Mouse (Mus musculus): Measurements from ENCODE around the gene Rhof. TPM values are rescaled to one million over a fixed set of nuclear protein-coding genes. Genes with fewer than 3 reads are reported as not detected.

Rhof gene
- polyA plus RNA-seq, 1 experiment, result 70.7 TPM

- TF ChIP-seq POLR2A (IDR thresholded peaks at IDR 0.05; ENCODE audit: low read depth, low read length) (no peak), CTCF (IDR thresholded peaks at IDR 0.05; ENCODE audit: extremely low read depth, insufficient read depth, insufficient read length, insufficient replicate concordance) (no peak)
- Histone ChIP-seq H3K36me3 (ENCODE audit: control insufficient read depth, insufficient read depth, low read length) (no peaks in the 10 kb centered on the region), H3K27ac (ENCODE audit: insufficient read depth, low read length) (no peak overlapping the region), H3K4me3 (ENCODE audit: extremely low read depth, insufficient read depth, insufficient read length) (no peak overlapping the region), H3K4me1 (ENCODE audit: control insufficient read depth, insufficient read depth, insufficient read length) (no peaks in the 10 kb centered on the region), H3K27me3 (ENCODE audit: control insufficient read depth, insufficient read depth, low read length) (no peaks in the 10 kb centered on the region)
- no peak for DNase-seq (ENCODE audit: low read depth in 1 of 2, low spot score in 2 of 2)
- WGBS, result 93% methylated on average over 2 of the region's 2 CpGs
Measured at GRCm38 (mm10) chr5:123086501-123086900, 46.0 kb downstream of the Rhof start.

DNA sequence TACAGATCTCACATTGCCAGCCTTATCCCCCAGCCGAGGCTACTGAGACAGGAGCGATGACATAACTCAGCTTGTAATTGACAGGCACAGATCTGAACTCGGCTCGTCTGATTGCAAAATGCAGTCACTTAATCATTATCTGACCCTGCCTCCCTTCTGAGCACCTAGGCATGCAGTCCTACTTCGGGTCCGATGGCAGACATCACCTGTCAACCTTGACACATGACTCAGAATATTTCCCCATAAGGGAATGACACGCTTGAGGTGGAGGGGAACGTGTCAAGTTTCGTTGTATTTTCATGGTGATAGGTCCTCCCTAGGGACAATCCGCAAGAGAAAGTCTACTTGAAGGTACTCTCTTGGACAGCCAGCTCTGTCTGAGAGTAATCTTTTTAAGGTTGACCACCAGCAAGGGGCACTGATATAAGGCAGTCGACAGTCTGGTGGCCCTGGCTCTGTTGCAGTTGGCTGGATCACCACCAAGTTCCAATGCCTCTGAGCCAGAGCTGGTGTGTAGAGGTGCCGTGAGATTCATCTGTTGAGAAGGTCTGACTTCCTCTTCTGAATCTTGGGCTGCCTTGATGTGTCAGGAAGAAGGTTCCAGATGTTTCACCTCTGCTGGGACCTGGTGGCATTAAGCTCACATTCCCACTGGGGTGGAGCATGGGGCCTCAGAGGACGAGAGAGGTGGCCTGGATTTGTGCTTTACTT lies 49.0 kb downstream of the Rhof start:
- Histone ChIP-seq H3K4me1 (ENCODE audit: control insufficient read depth, insufficient read depth, insufficient read length) (no peaks in the 10 kb centered on the region), H3K36me3 (ENCODE audit: control insufficient read depth, insufficient read depth, low read length) (no peaks in the 10 kb centered on the region), H3K27me3 (ENCODE audit: control insufficient read depth, insufficient read depth, low read length) (no peaks in the 10 kb centered on the region), H3K27ac (ENCODE audit: insufficient read depth, low read length) (no peak overlapping the region), H3K4me3 (ENCODE audit: extremely low read depth, insufficient read depth, insufficient read length) (no peak overlapping the region)
- TF ChIP-seq POLR2A (IDR thresholded peaks at IDR 0.05; ENCODE audit: low read depth, low read length) (no peak), CTCF (IDR thresholded peaks at IDR 0.05; ENCODE audit: extremely low read depth, insufficient read depth, insufficient read length, insufficient replicate concordance) (no peak)
- WGBS, result 62% methylated on average over 13 of the region's 13 CpGs
- no peak for DNase-seq (ENCODE audit: low read depth in 1 of 2, low spot score in 2 of 2)

DNA sequence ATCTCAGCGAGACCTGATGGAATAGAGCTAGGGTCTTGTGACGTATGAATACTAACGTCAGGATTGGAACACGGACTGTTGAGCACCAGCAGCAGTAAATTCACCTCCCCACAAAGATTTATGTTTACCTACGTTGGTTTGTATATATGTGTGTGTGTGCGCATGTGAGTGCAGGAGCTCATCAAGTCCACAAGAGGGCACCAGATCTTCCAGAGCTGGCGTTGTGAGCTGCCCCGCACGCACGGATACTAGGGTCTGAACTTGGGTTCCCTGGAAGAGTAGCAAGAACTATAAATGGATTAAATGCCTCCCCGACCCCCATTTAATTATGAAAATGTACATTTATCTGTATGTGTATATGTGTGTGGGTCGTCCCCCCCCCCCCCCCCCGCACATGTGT lies 52.0 kb downstream of the Rhof start:
- H3K4me1 ChIP-seq (ENCODE audit: control insufficient read depth, insufficient read depth, insufficient read length), result peaks cover 10% of the 10 kb centered on the region; the same call in 1 of the 2 replicates
- H3K27ac ChIP-seq (ENCODE audit: insufficient read depth, low read length), result no peak overlapping the region
- no peaks in the 10 kb centered on the region for H3K36me3 ChIP-seq (ENCODE audit: control insufficient read depth, insufficient read depth, low read length)
- H3K27me3 ChIP-seq (ENCODE audit: control insufficient read depth, insufficient read depth, low read length), result no peaks in the 10 kb centered on the region
- WGBS, result 95% methylated on average over 13 of the region's 13 CpGs
- TF ChIP-seq POLR2A (IDR thresholded peaks at IDR 0.05; ENCODE audit: low read depth, low read length), result no peak
- no peak for TF ChIP-seq CTCF (IDR thresholded peaks at IDR 0.05; ENCODE audit: extremely low read depth, insufficient read depth, insufficient read length, insufficient replicate concordance)
- no peak for DNase-seq (ENCODE audit: low read depth in 1 of 2, low spot score in 2 of 2)
- H3K4me3 ChIP-seq (ENCODE audit: extremely low read depth, insufficient read depth, insufficient read length), result no peak overlapping the region

DNA sequence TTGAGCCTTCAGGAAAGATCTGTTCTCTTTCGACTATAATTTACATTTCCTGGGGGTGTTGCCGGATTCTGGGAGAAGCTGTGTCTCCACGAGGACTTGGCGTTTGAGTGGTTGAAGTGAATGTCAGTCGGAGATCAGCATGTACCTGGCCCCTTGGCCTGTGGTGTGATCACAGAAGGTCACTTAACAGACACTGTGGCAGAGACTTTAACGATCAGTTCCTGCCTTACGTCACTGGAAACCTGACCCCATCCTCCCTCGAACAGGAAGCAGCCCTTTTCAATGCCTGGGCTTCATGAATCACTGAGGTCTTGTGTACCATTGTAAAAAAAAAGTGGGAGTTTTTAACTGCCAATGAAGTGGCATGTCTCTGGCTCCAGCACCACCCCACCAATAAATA lies 52.5 kb downstream of the Rhof start:
- Histone ChIP-seq H3K4me3 (ENCODE audit: extremely low read depth, insufficient read depth, insufficient read length) (no peak overlapping the region), H3K36me3 (ENCODE audit: control insufficient read depth, insufficient read depth, low read length) (no peaks in the 10 kb centered on the region), H3K27me3 (ENCODE audit: control insufficient read depth, insufficient read depth, low read length) (no peaks in the 10 kb centered on the region), H3K4me1 (ENCODE audit: control insufficient read depth, insufficient read depth, insufficient read length) (peaks cover 10% of the 10 kb centered on the region; the same call in 1 of the 2 replicates), H3K27ac (ENCODE audit: insufficient read depth, low read length) (no peak overlapping the region)
- WGBS, result 25% methylated on average over 8 of the region's 8 CpGs
- DNase-seq (ENCODE audit: low read depth in 1 of 2, low spot score in 2 of 2), result no peak
- TF ChIP-seq CTCF (IDR thresholded peaks at IDR 0.05; ENCODE audit: extremely low read depth, insufficient read depth, insufficient read length, insufficient replicate concordance), result no peak
- TF ChIP-seq POLR2A (IDR thresholded peaks at IDR 0.05; ENCODE audit: low read depth, low read length), result no peak

DNA sequence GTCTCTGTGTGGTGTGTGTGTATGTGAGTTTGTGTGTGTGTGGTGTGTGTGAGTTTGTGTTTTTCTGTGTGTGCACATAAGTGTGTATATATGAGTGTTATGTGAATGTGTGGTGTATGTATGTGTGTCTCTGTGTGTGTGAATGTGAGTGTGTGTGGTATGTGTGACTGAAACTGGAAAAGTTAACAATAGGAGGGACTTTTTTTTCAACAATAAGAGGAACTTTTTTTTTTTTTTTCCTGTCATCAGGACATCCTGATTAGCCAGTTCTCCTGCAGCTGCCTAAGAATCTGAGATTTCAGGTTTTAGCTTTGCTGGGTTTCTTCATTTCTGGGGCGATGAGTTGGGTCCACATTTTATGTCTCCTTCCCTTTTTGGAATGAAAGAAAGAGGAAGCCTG lies 52.9 kb downstream of the Rhof start:
- TF ChIP-seq CTCF (IDR thresholded peaks at IDR 0.05; ENCODE audit: extremely low read depth, insufficient read depth, insufficient read length, insufficient replicate concordance), result no peak
- TF ChIP-seq POLR2A (IDR thresholded peaks at IDR 0.05; ENCODE audit: low read depth, low read length), result no peak

DNA sequence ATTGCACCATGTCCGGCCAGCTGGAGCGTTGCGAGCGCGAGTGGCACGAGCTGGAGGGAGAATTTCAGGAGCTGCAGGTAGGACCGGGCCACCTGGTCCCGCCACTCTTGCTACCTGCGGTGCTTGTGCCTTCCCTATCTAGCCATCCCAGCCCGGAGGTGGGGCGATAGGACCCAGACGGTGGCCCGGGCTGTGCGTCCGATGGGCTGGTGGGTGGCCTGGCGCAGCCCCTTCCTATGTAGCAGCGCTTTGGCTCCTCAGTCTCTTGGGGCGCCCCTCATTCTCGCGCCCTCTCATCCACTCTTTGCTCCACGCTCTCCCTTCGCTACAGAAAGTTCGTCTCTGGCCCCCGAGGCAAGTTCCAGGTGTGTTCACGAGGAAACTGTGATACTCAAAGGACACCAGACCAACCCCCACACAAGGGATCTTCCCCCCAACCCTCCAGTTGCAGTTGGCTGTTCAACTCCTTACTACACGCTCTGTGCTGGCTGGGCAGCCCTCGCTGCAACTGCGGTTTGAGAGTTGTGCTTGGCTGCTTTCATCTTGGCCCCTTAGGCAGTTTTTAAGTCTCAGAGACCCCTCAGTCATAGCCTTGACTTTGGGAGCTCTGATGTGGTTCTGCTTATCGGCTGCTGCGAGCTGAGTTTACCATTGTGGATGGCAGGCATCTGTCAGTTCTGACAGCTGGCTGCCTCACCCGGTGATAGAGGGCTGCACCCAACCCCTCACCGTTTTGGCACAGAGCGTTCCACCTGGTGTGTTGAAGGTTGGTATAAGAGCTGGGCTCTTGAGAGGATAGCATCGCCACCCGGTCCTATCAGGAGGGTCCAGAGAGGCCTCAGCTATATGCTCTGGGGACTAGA lies 55.8 kb downstream of the Rhof start:
- Histone ChIP-seq H3K4me1 (ENCODE audit: control insufficient read depth, insufficient read depth, insufficient read length) (peaks cover 10% of the 10 kb centered on the region; the same call in 1 of the 2 replicates), H3K36me3 (ENCODE audit: control insufficient read depth, insufficient read depth, low read length) (no peaks in the 10 kb centered on the region), H3K27me3 (ENCODE audit: control insufficient read depth, insufficient read depth, low read length) (no peaks in the 10 kb centered on the region), H3K4me3 (ENCODE audit: extremely low read depth, insufficient read depth, insufficient read length) (peak overlapping the region; percentile 75), H3K27ac (ENCODE audit: insufficient read depth, low read length) (peak overlapping the region; percentile 1; the same call in 1 of the 2 replicates)
- no peak for DNase-seq (ENCODE audit: low read depth in 1 of 2, low spot score in 2 of 2)
- no peak for TF ChIP-seq CTCF (IDR thresholded peaks at IDR 0.05; ENCODE audit: extremely low read depth, insufficient read depth, insufficient read length, insufficient replicate concordance)
- no peak for TF ChIP-seq POLR2A (IDR thresholded peaks at IDR 0.05; ENCODE audit: low read depth, low read length)
- WGBS, result 2% methylated on average over 35 of the region's 35 CpGs

More for the DNA sequence above, 52.9 kb downstream of the Rhof start:
- Histone ChIP-seq H3K4me1 (ENCODE audit: control insufficient read depth, insufficient read depth, insufficient read length) (peaks cover 10% of the 10 kb centered on the region; the same call in 1 of the 2 replicates), H3K27ac (ENCODE audit: insufficient read depth, low read length) (no peak overlapping the region), H3K27me3 (ENCODE audit: control insufficient read depth, insufficient read depth, low read length) (no peaks in the 10 kb centered on the region), H3K36me3 (ENCODE audit: control insufficient read depth, insufficient read depth, low read length) (no peaks in the 10 kb centered on the region), H3K4me3 (ENCODE audit: extremely low read depth, insufficient read depth, insufficient read length) (no peak overlapping the region)
- no peak for DNase-seq (ENCODE audit: low read depth in 1 of 2, low spot score in 2 of 2)
- WGBS, result 46% methylated on average over 1 of the region's 1 CpGs

Measured in spleen, adult 2 months (tissue).